Mouse (Mus musculus) yolk sac, embryonic 10.5 days (tissue): ENCODE data around the gene Thy1.

Experiments
- DNase-seq: peaks from one replicate; pipeline ENCODE4 v3.0.0-alpha.2; 2017; ENCODE audit warnings: low spot score

Gene Thy1

DNA sequence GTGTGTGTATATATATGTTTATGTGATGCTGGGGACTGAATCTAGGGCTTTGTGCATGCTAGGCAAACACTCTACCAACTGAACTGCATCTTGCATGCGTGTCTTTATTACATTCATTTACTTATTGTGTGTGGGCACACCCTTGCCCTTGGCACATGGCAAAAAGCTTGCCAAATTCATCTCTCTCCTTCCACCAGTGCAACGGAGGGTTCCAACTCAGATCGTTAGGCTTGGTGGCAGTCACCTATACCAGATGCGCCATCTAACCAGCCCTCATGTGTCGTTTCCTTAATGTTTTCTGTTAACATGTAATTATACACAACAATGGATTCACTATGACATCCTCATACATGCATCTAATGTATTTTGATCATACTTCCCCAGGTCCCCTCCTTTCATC, 39.1 kb downstream of the Thy1 start:
- no peak for DNase-seq

DNA sequence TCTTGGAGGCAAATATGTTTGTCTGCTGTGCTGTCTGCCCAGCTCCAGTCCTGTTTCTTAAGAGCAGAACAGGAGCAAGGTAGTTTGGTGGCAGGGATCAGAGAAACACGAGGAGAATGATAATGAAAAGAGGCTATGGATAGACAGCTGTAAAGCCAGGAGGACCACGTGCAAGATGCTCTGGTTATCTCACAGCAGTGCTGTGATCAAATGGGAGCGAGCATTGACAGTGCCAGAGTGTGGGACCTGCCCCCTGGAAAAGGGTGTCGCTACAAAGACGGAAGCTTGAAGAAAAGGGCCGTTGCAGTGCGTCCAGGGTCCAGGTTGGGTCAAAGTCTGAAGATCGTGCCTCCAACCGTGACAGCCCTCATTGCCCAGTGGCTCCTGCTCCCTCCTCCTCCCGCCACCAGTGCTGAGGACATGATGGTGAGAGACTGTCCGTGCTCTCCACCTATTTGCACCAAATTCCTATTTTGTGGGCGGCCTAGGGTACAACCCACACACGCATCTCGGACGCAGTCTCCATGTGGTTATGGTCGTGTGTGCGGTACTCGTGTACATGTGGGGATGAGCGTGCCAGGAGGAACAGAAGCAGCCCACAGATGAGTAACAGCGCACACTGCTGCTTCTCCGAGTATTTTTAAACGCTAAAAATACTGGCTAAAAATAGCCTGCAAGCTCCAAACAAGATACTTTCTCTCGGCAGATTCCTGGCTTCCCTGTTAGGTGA, 40.4 kb downstream of the Thy1 start:
- peak; percentile 69 for DNase-seq

DNA sequence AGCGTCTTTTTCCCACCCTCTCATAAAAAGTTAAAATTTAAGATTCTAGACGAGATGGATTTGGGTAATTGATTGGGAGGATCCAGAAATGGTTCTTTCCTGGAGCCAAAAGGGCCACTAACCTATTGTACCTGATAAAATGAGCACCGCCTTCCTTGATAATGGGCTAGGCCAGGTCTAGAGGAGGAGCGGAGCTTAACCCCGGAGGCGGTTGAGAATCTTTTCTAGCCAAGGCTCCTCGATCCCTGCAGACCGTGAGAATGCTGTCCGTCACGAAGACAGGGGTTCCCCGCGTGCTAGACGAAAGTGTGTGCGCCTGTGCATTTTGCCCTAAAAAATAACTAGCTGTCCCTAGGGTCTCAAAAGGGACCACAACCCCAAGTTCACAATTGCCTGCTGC, 41.1 kb downstream of the Thy1 start:
- no peak for DNase-seq

DNA sequence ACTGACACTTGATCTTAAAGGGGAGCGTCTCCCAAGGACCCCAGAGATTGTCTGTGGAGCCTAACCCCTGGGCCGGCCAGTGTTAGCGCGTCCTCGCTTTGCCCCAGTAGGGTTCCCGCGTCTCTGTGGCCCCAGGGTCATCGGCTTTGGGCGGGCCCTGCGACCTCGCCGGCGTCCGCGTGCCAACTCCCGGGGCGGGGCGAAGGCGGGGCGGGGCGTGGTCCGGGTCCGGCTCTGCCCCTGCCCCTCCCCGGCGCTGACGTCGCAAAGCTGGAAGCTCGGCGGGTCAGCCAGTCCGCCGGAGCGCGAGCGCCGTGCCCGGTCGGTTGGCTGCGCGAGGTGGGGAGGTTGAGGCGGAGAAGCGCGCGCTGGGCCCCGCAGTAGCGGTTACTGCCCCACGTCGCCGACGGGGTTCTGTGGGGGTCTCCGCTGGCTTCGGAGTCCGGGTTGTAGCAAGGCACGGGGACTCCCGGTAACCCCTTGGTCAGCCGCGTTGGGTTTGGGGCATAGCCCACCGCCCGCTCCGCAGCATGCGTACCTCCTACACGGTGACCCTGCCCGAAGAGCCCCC, 41.6 kb downstream of the Thy1 start:
- peak; percentile 93 for DNase-seq

DNA sequence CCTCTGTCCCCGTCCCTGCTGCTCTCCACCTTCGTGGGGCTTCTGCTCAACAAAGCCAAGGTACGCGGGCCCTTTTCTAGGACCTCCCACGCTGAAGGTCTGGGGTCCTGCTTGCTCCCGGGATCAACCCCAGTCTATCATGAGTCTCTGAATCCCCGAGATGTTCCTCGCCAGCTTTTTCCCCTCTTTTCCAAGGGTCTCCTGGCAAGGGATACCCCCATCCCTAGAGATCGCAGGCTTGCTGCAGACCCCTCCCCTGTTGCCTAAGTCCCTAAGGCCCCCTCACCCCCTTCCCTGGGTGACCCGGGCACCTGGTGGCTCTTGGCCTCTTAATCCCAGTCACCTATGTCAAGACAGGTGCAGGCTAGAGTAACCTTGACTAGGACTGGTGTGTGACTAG, 42.1 kb downstream of the Thy1 start:
- DNase-seq: no peak

DNA sequence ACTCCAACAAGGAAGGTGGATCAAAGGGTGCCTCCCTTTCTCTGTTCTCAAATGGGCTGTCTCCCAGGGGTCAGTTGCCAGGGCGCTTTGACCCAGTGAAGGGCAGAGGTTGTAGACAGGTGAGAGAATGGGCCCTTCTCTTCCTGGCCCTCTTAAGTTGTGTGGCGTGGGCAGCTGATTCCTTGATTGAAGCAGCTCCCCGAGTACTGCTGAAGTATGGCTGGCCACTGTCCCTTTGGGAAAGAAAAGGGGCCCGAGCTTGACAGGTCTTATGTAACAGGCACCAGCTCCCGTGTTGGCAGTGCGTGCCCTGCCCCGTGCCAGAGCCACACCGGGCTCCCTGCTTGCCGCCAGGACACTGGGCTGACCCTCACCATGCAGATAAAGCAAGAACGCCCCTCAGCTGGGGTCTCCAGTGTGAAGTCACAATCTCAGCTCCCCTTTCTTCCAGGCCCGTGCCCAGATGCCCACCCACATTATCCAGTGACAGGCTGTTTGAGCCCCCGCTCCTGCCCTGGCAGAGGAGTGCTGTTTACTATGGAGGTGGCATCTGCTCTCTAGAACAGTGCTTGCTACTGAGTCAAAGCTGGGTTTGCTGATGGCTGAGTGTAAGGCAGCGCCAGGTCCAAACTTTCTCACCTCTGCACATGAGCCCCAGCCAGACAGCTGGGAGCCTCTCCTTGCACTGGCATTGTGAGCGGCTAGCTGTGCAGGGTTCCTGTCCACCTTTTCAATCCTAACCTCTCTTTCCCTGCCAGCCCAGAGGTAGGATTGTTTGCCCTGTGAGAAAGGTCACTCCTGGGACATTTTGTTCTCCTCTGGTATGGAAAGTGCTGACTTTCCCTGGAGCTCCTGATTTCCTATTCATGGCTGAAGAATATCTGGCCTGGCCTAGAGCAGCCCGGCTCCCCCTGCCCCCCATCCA, 42.8 kb downstream of the Thy1 start:
- DNase-seq: no peak

DNA sequence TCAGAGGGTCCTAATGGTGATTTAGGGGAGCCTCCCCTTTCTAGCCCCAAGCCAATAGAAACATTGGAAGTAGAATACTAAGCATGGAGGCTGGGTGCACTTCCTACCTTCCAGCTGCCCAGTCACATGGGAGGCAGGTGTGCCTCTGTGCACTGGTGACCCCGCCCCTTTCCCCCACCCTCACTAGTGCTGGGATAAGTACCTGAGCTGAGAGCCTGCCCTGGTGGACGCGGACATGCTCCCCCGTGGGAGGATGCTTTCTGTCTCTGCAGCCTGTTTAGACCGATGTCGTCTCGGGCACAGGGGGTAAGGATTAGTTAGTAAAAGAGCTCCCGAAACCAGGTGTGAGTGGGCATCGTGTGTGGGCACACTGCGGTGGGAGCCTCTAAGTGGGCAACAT, 43.8 kb downstream of the Thy1 start:
- no peak for DNase-seq

DNA sequence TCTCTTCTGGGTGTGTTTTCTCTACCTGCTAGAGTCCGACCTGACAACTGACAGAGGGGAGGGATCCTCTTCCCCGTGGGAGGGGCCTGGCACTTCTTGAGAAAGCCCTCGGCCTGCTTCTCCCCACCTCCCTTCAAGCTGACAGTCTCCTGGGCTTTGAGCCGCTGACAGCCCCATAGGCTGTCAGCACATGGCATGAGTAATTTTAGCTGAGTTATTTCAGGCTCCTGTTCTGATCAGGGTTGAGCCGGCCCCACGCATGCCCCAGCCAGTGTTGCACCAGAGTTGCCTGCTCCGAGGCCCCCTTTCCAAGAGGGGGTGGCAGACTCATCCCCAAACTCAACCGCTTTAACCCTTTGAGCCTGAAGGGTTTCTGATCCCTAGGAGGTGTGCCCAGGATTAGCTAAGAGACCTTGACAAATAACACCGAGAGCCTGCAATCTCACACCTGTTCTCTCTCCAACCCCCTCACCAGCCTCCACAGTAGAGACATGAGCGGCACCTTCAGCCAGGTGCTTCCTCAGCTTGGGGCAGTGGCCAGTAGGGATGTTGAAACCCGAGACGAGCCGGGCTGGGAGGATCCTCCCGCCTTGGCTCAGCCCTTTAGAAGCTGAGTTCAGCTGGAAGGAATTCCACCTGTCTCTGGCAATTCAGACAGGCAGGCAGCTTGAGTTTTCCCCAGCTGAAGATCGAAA, 44.7 kb downstream of the Thy1 start:
- DNase-seq: no peak

DNA sequence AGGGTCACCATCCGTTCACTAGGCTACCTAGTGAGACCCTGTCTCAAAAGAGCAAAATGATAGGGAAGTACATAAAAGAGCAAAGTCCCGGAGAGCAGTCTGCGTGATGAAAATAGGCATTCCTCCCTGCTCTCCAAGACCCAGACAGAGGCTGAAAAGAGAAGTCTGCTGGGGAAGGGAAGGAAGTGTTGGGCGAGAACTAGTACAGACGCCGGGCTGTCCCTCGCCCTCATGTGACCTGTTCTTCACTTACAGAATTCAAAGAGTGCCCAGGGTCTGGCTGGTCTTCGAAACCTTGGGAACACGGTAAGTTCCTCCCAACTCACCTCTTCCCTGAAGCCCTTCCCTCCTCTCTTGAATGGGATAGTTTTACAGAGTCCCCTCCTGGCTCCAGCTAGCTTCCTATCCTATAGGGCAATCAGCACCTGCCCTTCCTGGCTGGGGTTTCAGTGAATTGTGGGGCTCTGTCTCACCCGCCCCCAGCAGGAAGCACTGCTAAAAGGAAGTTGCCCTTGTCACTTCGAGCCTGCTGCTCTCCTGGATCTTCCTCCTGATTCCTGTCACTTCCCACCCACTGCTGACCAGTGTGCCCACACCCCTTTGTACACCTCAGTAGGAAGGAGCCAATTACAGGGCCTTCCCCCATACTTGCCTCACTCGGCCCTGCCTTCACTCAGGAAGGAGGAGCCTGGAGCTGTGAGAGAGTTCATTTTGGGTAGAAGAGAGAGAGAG, 45.9 kb downstream of the Thy1 start:
- no peak for DNase-seq

DNA sequence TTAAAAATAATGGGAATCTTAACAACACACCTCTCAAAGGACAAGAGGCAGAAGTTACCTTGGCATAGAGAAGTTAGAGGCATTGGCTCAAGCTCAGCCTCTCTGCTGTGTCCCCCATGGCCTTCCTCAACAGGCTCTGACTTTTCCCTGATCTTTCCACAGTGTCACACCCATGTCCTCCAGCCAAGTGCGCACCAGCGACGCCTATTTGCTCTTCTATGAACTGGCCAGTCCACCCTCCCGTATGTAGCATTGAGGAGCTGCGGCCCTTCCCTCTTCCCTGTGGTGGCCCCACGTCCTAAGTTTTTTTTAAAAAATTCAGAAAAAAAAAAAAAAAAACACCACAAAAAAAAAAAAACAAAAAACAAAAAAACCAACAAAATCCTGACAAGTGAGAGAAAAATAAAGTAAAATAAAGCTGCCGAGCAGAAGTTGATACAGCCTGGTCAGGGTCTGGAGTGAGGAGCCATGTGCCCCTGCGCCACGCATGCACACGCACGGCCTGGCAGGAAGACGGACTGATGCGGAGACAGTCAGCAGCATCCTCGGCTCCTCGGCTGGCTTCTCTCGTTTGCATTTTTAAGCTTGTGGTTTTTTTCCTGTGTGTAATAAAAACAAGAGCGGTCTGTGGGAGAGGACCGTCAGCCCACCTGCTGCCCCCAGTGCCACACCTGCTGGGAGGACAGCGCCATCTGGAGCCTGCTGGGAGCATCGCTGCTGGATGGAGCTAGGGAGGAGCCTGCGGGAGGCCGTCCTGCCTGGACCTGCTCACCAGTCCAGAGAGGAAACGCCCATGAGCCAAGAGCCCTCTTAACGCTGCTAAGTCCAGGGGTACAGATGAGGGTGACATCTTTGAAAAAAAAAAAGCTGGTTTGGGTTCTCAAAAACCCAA, 50.7 kb downstream of the Thy1 start:
- peak; percentile 62 for DNase-seq

DNA sequence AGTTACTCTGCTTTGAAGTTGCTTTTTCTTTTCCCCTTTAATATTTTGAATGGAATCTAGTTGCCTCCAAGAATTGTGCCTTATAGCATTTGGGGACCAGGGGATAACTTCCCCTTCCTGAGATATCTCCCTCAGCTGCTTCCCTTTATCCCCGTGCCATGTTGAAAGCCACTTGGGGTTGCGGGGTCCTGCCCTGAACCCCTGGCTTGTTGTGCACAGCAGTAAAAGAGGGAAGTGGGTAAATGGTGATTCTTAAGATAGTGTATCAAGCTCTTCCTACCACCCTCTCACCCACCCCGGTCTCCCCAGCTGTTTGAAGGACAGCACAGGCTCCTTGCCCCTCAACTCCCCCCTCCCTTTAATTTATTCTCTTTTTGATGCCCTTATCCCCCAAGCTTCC, 51.6 kb downstream of the Thy1 start:
- DNase-seq: no peak

DNA sequence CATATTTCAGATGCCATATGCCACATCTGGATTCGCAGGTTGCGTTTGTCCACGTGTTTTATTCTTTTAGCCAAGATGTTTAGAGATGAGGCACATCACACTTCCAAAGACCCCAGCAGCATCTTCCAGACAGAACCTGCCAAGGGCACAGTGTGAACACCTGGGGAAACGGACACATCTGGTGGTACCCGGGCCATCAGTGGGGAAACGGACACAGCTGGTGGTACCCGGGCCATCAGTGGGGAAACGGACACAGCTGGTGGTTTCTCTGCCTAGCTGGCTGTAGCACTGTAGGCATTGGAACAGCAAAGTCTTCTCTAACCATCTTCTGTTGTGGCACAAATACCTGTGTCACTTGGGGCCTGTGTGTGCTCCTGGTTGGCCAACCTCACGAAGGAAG, 52.6 kb downstream of the Thy1 start:
- no peak for DNase-seq

DNA sequence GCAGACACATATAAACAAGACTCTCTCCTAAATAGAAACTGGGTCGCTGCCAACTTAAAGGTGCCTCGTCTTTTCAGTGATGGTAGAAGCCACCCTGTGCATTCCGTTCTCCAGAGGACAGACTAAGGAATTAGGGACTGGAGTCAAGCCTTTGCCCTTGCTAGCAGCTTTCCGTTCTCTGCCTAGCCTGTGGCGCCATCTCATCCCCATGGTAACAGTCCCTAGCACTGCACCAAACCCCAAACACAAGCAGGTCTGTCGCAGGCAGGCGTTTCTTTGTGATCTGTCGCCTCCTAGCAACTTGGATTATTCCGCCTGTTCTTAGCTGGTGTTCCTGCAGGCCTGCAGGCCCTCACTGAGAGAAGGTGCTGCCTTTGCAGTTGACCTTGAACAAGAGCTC, 53.4 kb downstream of the Thy1 start:
- DNase-seq: no peak
